Mouse (Mus musculus): ENCODE data around the gene Pptc7. TPM values are rescaled to one million over a fixed set of nuclear protein-coding genes. Genes with fewer than 3 reads are reported as not detected.

Pptc7 gene
- total RNA-seq, 2 experiments from 2014 or later = 10.4 to 14.4 TPM

DNA sequence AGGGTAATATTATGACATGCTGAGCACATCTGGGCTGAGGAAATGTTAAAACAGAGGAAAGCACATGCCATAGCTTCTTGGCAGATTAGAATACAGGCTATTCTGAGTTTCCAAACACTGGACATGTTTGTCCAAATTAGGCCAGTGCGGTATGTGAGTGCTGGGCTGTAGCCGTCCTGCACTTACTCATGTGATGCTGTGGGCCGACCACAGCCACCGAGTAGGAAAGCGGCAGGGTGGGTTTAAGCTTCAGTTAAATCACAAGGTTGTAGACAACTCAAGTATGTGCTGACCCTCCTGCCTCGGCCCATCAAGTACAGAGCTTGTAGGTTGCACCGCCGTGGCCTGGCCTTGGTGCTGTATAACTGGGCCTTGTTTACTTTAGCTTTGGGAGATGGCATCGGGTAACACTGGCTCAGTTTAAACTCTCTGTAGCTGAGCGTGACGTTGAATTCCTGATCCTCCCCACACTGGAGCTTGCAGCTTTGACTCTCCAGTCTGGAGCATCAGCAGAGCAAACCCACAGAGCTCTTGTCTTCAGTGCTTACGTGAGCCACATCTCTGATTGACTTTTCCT lies 36.1 kb downstream of the Pptc7 start:
- ATAC-seq (replicated peaks; ENCODE audit: low FRiP score, low TSS enrichment, poor library complexity, severe bottlenecking) = no peak

GRCm38 (mm10) chr5:122323523-122323922 lies 39.4 kb downstream of the Pptc7 start:
- ATAC-seq (replicated peaks; ENCODE audit: low FRiP score, low TSS enrichment, poor library complexity, severe bottlenecking) = no peak

GRCm38 (mm10) chr5:122324608-122325431 lies 40.7 kb downstream of the Pptc7 start:
- no peak for ATAC-seq (replicated peaks; ENCODE audit: low FRiP score, low TSS enrichment, poor library complexity, severe bottlenecking)

- ATAC-seq (replicated peaks; ENCODE audit: low FRiP score, low TSS enrichment, poor library complexity, severe bottlenecking) = no peak
Measured at GRCm38 (mm10) chr5:122325477-122325876, 41.3 kb downstream of the Pptc7 start.

DNA sequence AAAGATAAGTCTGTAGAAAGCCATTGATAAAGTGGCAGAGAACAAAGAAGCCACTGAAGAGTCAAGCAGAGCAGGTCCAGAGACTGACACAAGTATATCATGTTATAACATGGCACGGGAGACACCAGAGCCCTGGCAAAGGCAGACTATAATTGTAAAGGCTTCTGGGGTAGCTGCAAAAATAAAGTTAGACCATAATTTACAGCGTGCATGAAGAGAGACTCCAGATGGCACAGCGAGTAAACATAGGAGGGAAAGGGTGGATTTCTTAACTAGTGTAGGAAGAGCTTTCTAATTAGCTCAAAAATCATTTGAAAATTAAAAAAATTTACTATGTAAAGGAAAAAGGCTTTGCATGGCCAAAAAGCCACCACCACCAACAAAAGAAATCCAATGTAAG lies 43.1 kb downstream of the Pptc7 start:
- ATAC-seq (replicated peaks; ENCODE audit: low FRiP score, low TSS enrichment, poor library complexity, severe bottlenecking) = no peak

DNA sequence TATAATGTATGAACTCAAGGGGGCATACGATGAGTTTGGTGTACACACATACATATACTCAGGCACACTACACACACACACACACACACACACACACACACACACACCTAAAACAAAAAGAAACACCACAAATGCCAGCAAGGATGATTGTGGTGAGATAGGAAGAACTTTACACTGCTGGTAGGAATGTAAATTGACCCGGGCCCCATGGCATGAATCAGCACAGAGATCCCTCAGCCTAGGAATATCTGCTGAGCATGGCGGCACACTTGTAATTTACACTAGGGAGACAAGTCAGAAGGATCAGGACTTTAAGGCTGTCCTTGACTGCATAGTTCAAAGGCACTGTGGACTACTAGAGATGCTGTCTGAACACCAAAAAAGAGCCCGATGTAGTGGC lies 46.1 kb downstream of the Pptc7 start:
- no peak for ATAC-seq (replicated peaks; ENCODE audit: low FRiP score, low TSS enrichment, poor library complexity, severe bottlenecking)

DNA sequence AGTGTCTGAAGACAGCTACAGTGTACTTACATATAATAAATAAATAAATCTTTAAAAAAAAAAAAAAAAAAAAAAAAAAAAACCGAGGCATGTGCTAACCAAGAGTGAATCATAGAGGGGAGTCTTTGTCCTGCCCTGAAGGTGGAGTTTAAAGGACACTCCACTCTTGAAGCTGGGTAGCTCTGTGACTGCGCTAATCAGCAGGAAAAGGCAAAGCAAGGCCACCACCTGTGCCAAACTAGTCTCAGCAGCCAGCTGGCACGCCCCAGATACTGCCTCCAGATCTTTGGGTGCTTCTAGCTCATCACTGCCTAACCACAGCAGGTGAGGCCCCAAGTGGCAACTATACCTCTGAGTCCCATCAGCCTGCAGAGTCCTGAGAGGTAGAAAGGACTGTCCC lies 50.5 kb downstream of the Pptc7 start:
- peak; percentile 70 for ATAC-seq (replicated peaks; ENCODE audit: low FRiP score, low TSS enrichment, poor library complexity, severe bottlenecking)

DNA sequence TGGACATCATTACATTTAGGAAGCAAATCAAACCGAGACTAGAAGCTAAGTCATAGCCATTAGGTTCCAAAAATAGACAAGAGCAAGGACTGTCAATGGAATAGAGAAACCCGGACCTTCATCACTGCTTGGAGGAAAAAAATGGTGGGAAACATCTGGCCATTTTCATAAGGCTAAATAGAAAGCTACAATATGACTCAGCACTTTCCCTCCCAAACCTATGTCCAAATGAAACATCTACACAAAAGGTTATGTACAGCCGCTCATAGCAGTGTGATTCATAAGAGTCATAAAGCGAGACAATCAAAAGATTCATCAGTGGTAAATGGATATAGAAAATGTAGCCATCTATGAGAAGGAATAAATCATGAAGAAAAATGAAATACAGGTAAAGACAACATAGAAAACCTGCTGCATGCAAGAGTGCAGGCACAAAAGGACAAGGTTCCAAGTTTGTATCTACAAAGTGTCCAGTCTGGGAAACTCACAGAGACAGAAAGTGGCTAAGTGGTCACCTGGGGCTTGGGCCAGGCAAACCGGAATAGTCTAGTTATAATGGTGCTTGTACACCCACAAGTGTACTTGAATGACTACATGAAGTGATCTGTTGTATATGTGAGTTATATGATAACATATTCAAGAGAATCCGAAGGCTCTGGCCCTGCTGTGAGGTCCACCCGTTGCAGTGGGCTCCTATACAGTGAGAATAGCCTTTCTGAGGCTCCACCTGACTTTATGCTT lies 52.6 kb downstream of the Pptc7 start:
- no peak for ATAC-seq (replicated peaks; ENCODE audit: low FRiP score, low TSS enrichment, poor library complexity, severe bottlenecking)

- no peak for ATAC-seq (replicated peaks; ENCODE audit: low FRiP score, low TSS enrichment, poor library complexity, severe bottlenecking)
Measured at GRCm38 (mm10) chr5:122342874-122343273, 58.7 kb downstream of the Pptc7 start.

GRCm38 (mm10) chr5:122343768-122344167 lies 59.6 kb downstream of the Pptc7 start:
- no peak for ATAC-seq (replicated peaks; ENCODE audit: low FRiP score, low TSS enrichment, poor library complexity, severe bottlenecking)

DNA sequence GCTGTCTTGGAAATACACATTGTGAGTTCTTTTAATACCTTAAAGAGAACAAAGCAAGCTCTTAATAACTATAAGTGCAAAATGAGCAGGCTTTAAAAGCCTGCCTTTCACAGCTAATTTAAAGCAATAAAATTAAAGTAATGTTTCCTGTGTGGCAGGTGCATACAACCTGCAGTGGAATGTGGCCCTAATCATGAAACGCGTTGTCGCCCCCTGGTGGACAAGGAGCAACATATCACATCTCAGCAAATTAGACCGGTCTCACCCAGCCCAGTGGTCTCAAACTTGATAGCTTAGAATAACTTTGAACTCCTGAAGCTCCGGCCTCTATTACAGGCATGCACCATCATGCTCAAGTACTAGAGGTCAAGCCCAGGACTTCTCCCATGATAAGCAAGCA lies 60.1 kb downstream of the Pptc7 start:
- ATAC-seq (replicated peaks; ENCODE audit: low FRiP score, low TSS enrichment, poor library complexity, severe bottlenecking) = 0 out of 2 replicates have a peak, but pooled peaks have one; percentile 83

DNA sequence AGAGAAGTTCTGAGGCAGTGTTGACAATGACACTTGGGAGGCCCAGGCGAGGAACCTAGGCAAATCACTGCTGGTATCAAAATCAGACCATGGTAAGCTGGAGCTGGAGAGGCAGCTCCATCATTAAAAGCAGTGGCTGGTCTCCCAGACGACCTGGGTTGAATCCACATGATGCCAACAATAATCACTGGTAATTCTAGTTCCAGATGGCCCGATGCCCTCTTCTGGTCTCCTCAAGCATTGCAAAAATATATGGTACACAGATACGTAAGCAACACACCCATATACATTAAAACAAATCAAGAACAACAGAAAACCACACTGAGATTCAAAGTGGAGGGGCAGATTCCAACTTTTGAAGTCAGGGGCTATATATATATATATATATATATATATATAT lies 61.6 kb downstream of the Pptc7 start:
- no peak for ATAC-seq (replicated peaks; ENCODE audit: low FRiP score, low TSS enrichment, poor library complexity, severe bottlenecking)

DNA sequence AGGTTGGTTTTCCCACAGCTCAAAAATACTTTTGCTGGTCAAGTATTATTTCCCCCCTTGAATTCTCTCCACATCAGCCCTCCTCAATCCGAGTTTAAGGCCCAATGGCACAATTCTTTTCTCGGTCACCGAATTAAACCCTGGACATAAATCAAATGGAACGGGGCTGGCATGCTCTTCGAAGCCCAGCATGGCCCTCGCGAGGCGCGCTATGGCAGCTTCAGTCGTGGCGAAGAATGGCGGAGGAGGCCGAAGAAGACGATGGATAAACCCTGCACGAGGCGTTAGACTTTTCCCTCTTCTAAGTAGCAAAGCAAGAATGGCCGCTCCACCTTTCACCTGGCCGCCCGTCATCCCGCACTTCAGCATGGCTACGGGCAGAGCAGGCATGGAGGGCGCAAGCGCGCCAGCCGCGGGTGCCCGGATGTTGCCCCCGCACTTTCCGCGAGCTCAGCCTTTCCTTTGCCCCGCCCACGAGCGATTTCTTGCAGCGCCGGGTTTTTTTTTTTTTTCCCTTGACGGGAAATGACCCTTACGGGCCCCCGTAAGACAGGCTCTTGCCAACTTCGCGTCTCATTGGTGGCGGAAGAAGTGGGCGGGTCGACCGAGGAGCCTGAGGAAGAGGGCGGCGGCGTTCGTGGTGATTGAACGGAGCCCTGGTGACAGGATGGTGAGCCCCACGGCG lies 69.8 kb downstream of the Pptc7 start, which contains the start of the genes Rad9b and Vps29:
Gene Rad9b (minus strand): TSS at position 427 of the 685 bp plus-strand sequence.
Gene Vps29 (plus strand): TSS at position 563 of the 685 bp plus-strand sequence.
- peak; percentile 98 for ATAC-seq (replicated peaks; ENCODE audit: low FRiP score, low TSS enrichment, poor library complexity, severe bottlenecking)

- peak; percentile 28 for ATAC-seq (replicated peaks; ENCODE audit: low FRiP score, low TSS enrichment, poor library complexity, severe bottlenecking)
Measured at GRCm38 (mm10) chr5:122354492-122355067, 70.4 kb downstream of the Pptc7 start.

GRCm38 (mm10) chr5:122371591-122372191 lies 87.5 kb downstream of the Pptc7 start, which contains the start of gene Gpn3:
TSS of gene Gpn3 (plus strand) at chr5:122371876.
- ATAC-seq (replicated peaks; ENCODE audit: low FRiP score, low TSS enrichment, poor library complexity, severe bottlenecking) = peak; percentile 64

- peak; percentile 97 for ATAC-seq (replicated peaks; ENCODE audit: low FRiP score, low TSS enrichment, poor library complexity, severe bottlenecking)
Measured at GRCm38 (mm10) chr5:122372192-122372769, 88.1 kb downstream of the Pptc7 start, which contains the start of gene Fam216a. TSS of gene Fam216a (minus strand) at chr5:122372364.

DNA sequence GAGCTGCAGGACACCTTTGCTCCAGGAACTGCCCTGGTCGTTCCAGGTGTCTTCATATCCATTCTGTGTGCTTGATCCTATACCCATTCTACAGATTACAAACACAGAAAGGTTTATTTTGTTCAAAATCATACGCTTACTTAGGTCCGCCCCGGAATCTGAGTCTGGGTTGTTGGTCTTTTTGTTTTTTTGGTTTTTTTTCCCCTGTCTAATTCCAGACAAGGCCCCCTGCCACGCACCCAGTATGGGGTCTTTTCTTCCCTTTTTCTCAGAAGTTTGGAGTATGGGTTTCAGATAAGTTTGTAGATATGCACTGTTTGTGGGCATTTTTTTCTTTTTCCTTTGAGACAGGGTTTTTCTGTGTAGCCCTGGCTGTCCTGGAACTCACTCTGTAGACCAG lies 88.7 kb downstream of the Pptc7 start:
- ATAC-seq (replicated peaks; ENCODE audit: low FRiP score, low TSS enrichment, poor library complexity, severe bottlenecking) = no peak

Data from megakaryocyte-erythroid progenitor cell, adult 5-6 weeks (primary cell).